Mouse (Mus musculus) liver, embryonic 11.5 days (tissue): ENCODE results near the gene Zdbf2. TPM values are rescaled to one million over a fixed set of nuclear protein-coding genes. Genes with fewer than 3 reads are reported as not detected.

Experiments
- ATAC-seq: fragments of 200-750 bp; cut with Nextera tagmentation; replicated peaks from 2 replicates; pipeline ENCODE4 v1.8.0; 2017; ENCODE audit warnings: moderate number of reproducible peaks, mild to moderate bottlenecking, moderate TSS enrichment, moderate library complexity; ENCODE audit not compliant: low FRiP score
- DNase-seq: peaks from one replicate; pipeline ENCODE4 v3.0.0-alpha.2; 2017; ENCODE audit warnings: low spot score
- H3K27ac ChIP-seq: fragments of 300-500 bp; sonication (generic); 2 replicates; pipeline ENCODE4 v1.5.1; 2014; ENCODE audit warnings: mild to moderate bottlenecking, low read depth, low read length, control low read depth
- H3K27me3 ChIP-seq: fragments of 300-500 bp; sonication (generic); replicated peaks from 2 replicates; pipeline ENCODE4 v1.6.1; 2014; ENCODE audit warnings: low read length, mixed read lengths; ENCODE audit not compliant: control insufficient read depth, insufficient read depth
- H3K36me3 ChIP-seq: fragments of 300-500 bp; sonication (generic); 2 replicates; pipeline ENCODE4 v1.6.1; 2014; ENCODE audit warnings: mild to moderate bottlenecking, low read length, moderate library complexity, mixed read lengths; ENCODE audit not compliant: control insufficient read depth, insufficient read depth
- H3K4me1 ChIP-seq: fragments of 300-500 bp; sonication (generic); replicated peaks from 2 replicates; pipeline ENCODE4 v1.6.1; 2014; ENCODE audit warnings: low read length, mixed read lengths; ENCODE audit not compliant: control insufficient read depth, insufficient read depth
- H3K4me2 ChIP-seq: fragments of 300-500 bp; sonication (generic); 2 replicates; pipeline ENCODE4 v1.6.1; 2014; ENCODE audit warnings: mild to moderate bottlenecking, control low read depth, moderate library complexity
- H3K4me3 ChIP-seq: fragments of 300-500 bp; sonication (generic); 2 replicates; pipeline ENCODE4 v1.5.1; 2014; ENCODE audit warnings: low read depth, low read length, control low read depth
- H3K9ac ChIP-seq: fragments of 300-500 bp; sonication (generic); 2 replicates; pipeline ENCODE4 v1.6.1; 2014; ENCODE audit warnings: low read depth, low read length, control low read depth
- H3K9me3 ChIP-seq: fragments of 300-500 bp; sonication (generic); 2 replicates; pipeline ENCODE4 v1.6.1; 2016; ENCODE audit warnings: low read length, inconsistent platforms, mixed read lengths; ENCODE audit not compliant: control insufficient read depth
- WGBS: fragments of 180-500 bp; shearing (Covaris S2); extraction: QIAGEN DNeasy Blood & Tissue Kit; methylation state at CpG from one replicate; pipeline ENCODE4 v1.1.7; 2014; 5-methylcytosine and 5-hydroxymethylcytosine counted together
- polyA plus RNA-seq: library from polyadenylated mRNA; unstranded; fragments of >200 nt; fragmentation: Nextera tagmentation; extraction: Ambion mirVana; gene quantifications from 2 replicates; pipeline ENCODE4 v1.2.1, GENCODE M21; 2014

Gene Zdbf2
- polyA plus RNA-seq, 1 experiment from 2014 or later = 3.8 TPM

DNA sequence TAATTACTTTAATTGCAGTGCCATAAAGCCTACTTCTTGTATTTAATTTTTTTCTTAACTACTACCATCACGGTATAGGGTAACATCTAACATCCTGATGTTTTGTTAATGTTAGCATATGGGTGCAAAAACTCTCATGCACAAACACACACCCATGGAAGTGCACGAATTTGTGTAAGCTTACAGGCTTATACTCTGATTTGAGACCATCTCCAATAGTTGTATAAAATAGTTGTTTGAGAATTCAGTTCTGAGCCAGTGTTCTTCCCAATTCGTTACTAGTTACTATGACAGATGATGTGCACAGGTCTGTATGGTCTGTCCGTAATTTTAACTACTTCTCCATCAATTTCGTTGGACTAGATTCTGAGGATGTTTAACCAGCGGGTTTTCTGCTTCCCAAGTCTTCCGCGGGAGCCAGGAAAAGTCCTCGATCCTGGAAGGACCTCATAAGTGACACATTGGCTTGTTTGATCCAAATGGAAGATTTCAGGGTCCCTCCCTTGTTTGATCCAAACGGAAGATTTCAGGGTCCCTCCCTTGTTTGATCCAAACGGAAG, 13.7 kb upstream of the Zdbf2 start:
- 40% methylated on average over 11 of the region's 11 CpGs for WGBS

GRCm38 (mm10) chr1:63259916-63260741, 12.9 kb upstream of the Zdbf2 start:
- H3K27me3 ChIP-seq = peaks cover 84% of the 10 kb centered on the region
- H3K36me3 ChIP-seq = no peaks in the 10 kb centered on the region
- H3K27ac ChIP-seq = no peak overlapping the region
- no peak overlapping the region for H3K4me3 ChIP-seq
- H3K4me1 ChIP-seq = no peaks in the 10 kb centered on the region
- H3K9me3 ChIP-seq = no peaks in the 10 kb centered on the region
- WGBS = 41% methylated on average over 17 of the region's 17 CpGs
- ATAC-seq (no peak), DNase-seq (no peak)
- no peak overlapping the region for H3K9ac ChIP-seq
- no peak overlapping the region for H3K4me2 ChIP-seq

More for the DNA sequence above, 13.7 kb upstream of the Zdbf2 start:
- Histone ChIP-seq H3K4me1 (no peaks in the 10 kb centered on the region), H3K9me3 (no peaks in the 10 kb centered on the region), H3K9ac (no peak overlapping the region), H3K36me3 (no peaks in the 10 kb centered on the region), H3K27me3 (peaks cover 83% of the 10 kb centered on the region), H3K4me3 (no peak overlapping the region), H3K27ac (no peak overlapping the region), H3K4me2 (no peak overlapping the region)
- no peak for ATAC-seq
- DNase-seq = no peak

- Histone ChIP-seq H3K27me3 (peaks cover 84% of the 10 kb centered on the region), H3K4me2 (no peak overlapping the region), H3K4me1 (no peaks in the 10 kb centered on the region), H3K4me3 (no peak overlapping the region), H3K9ac (no peak overlapping the region), H3K27ac (no peak overlapping the region), H3K36me3 (no peaks in the 10 kb centered on the region), H3K9me3 (no peaks in the 10 kb centered on the region)
- 44% methylated on average over 5 of the region's 5 CpGs for WGBS
- ATAC-seq = no peak
- no peak for DNase-seq
Measured at GRCm38 (mm10) chr1:63260742-63261033, 12.4 kb upstream of the Zdbf2 start.

- Histone ChIP-seq H3K4me3 (no peak overlapping the region), H3K4me1 (no peaks in the 10 kb centered on the region), H3K9me3 (no peaks in the 10 kb centered on the region), H3K9ac (no peak overlapping the region), H3K4me2 (no peak overlapping the region), H3K36me3 (no peaks in the 10 kb centered on the region), H3K27me3 (peaks cover 84% of the 10 kb centered on the region), H3K27ac (no peak overlapping the region)
- DNase-seq = no peak
- WGBS = 53% methylated on average over 17 of the region's 17 CpGs
- no peak for ATAC-seq
Measured at GRCm38 (mm10) chr1:63261041-63261590, 11.9 kb upstream of the Zdbf2 start.

DNA sequence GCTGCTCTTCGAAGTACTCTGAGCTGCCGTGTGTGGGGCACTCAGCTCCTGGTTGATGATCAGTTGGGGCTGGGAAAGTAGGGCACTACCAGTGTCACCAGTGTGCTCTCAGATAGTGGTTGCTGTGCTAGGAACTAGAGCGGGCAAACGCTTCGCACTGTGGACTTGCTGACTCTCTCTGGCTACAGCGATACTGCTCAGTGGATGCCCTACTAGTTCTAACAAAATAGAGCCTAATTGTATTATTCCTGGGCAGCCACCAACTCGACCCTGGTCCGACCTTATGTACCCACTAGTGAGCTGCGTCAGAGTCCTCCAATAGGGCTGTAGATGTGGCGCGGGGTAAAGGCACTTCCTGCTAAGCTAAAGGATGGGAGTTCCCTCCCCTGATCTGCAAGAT, 9.4 kb upstream of the Zdbf2 start:
- H3K9me3 ChIP-seq = no peaks in the 10 kb centered on the region
- H3K4me2 ChIP-seq = no peak overlapping the region
- H3K4me1 ChIP-seq = no peaks in the 10 kb centered on the region
- H3K27ac ChIP-seq = no peak overlapping the region
- H3K4me3 ChIP-seq = no peak overlapping the region
- H3K27me3 ChIP-seq = peaks cover 83% of the 10 kb centered on the region
- WGBS = 47% methylated on average over 11 of the region's 11 CpGs
- DNase-seq (no peak), ATAC-seq (no peak)
- no peaks in the 10 kb centered on the region for H3K36me3 ChIP-seq
- no peak overlapping the region for H3K9ac ChIP-seq

GRCm38 (mm10) chr1:63265461-63265860, 7.6 kb upstream of the Zdbf2 start:
- no peaks in the 10 kb centered on the region for H3K4me1 ChIP-seq
- H3K27me3 ChIP-seq = peaks cover 84% of the 10 kb centered on the region
- no peak overlapping the region for H3K27ac ChIP-seq
- H3K36me3 ChIP-seq = no peaks in the 10 kb centered on the region
- WGBS = 38% methylated on average over 4 of the region's 4 CpGs
- H3K9me3 ChIP-seq = no peaks in the 10 kb centered on the region
- H3K4me2 ChIP-seq = no peak overlapping the region
- no peak overlapping the region for H3K9ac ChIP-seq
- ATAC-seq (no peak), DNase-seq (no peak)
- no peak overlapping the region for H3K4me3 ChIP-seq

- Histone ChIP-seq H3K9me3 (no peaks in the 10 kb centered on the region), H3K27me3 (peaks cover 84% of the 10 kb centered on the region), H3K36me3 (no peaks in the 10 kb centered on the region), H3K4me3 (no peak overlapping the region), H3K9ac (no peak overlapping the region), H3K4me1 (no peaks in the 10 kb centered on the region), H3K4me2 (no peak overlapping the region), H3K27ac (no peak overlapping the region)
- ATAC-seq (no peak), DNase-seq (no peak)
- 53% methylated on average over 12 of the region's 12 CpGs for WGBS
Measured at GRCm38 (mm10) chr1:63266121-63266520, 6.9 kb upstream of the Zdbf2 start.

DNA sequence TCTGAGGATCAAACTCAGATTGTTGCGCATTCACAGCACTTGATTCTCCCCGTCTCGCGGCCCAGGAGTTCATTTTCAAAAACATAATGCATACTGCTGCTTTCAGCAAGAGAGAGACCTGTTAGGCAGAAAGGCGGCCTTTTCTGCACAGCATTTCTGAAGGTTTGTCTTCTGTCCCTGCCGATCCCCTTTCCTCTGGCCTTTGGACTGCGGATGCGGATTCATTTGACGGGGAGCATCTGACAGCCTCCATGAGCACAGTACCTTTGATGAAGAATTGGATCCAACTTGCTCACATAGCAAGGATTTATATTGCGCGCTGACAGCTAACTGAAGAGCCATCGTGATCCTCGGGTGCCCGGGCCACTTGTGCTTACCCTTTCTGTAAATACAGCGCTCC, 6.3 kb upstream of the Zdbf2 start:
- ATAC-seq (no peak), DNase-seq (no peak)
- WGBS = 43% methylated on average over 15 of the region's 15 CpGs
- Histone ChIP-seq H3K4me2 (no peak overlapping the region), H3K36me3 (no peaks in the 10 kb centered on the region), H3K27ac (no peak overlapping the region), H3K27me3 (peaks cover 87% of the 10 kb centered on the region), H3K4me1 (no peaks in the 10 kb centered on the region), H3K4me3 (no peak overlapping the region), H3K9ac (no peak overlapping the region), H3K9me3 (no peaks in the 10 kb centered on the region)
